Mouse (Mus musculus): Measurements from ENCODE around the gene Tnnt3. TPM values are rescaled to one million over a fixed set of nuclear protein-coding genes. Genes with fewer than 3 reads are reported as not detected.

The Tnnt3 gene
- total and polyA plus RNA-seq, 2 experiments from 2014 or later = 1.5 to 3.1 TPM

DNA sequence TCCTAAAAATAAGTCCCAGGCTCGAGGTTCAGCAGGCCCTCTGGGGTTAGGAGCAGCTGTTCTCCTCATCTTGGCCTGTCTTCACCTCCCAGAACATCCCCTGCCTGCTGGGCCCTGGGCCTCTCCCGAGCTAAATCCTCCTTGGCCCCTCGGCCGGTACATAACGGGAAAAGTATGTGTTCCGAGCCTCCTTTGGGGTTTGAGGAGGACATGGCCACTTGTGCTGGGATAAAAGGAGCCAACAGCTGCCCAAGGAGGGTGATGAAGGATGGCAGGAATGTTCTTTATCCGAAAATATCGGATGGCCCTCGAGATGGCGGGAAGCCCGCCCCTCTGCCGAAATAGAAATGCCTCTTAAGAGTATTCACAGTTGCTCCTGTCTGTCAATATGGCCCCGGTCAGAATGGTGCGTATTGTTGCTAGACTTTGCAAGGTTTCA is 52.3 kb downstream of the Tnnt3 start:
- 78% methylated on average over 14 of the region's 14 CpGs for WGBS
- no peak for ATAC-seq (ENCODE audit: low FRiP score)
- Histone ChIP-seq H3K27me3 (ENCODE audit: insufficient read depth, low read length) (no peaks in the 10 kb centered on the region), H3K36me3 (ENCODE audit: insufficient read depth, low read length) (no peaks in the 10 kb centered on the region), H3K27ac (ENCODE audit: low read depth, low read length) (no peak overlapping the region), H3K9ac (replicated peaks; ENCODE audit: low read length, poor library complexity, severe bottlenecking) (no peak overlapping the region), H3K4me2 (ENCODE audit: low read depth, low read length, poor library complexity, severe bottlenecking) (no peak overlapping the region), H3K4me1 (ENCODE audit: insufficient read depth, low read length) (no peaks in the 10 kb centered on the region), H3K9me3 (ENCODE audit: low read length) (no peaks in the 10 kb centered on the region), H3K4me3 (ENCODE audit: low read depth, low read length) (no peak overlapping the region)
- TF ChIP-seq CTCF (IDR thresholded peaks at IDR 0.05) = no peak
- DNase-seq (ENCODE audit: low spot score) = no peak

DNA sequence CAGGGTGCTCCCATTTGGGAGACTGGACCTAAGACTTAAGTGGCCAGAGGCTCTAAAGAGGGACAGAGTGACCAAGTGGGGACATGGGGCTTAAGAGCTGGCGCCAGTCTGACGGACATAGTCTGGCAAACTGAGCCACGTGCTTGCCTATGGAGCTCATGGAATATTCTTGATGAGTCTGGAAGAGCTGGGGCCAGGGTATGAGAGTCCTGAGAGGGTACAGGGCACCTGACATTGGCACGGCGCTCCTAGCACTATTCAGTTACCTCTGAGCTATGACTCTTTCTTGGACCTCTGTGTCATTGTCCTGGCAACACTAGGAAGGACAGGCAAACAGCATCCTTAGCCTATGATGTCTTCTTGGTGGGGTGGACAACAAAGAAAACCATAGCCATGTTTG is 53.1 kb downstream of the Tnnt3 start:
- Histone ChIP-seq H3K9ac (replicated peaks; ENCODE audit: low read length, poor library complexity, severe bottlenecking) (no peak overlapping the region), H3K36me3 (ENCODE audit: insufficient read depth, low read length) (no peaks in the 10 kb centered on the region), H3K27ac (ENCODE audit: low read depth, low read length) (no peak overlapping the region), H3K4me3 (ENCODE audit: low read depth, low read length) (no peak overlapping the region), H3K9me3 (ENCODE audit: low read length) (no peaks in the 10 kb centered on the region), H3K4me2 (ENCODE audit: low read depth, low read length, poor library complexity, severe bottlenecking) (no peak overlapping the region), H3K4me1 (ENCODE audit: insufficient read depth, low read length) (no peaks in the 10 kb centered on the region), H3K27me3 (ENCODE audit: insufficient read depth, low read length) (no peaks in the 10 kb centered on the region)
- ATAC-seq (ENCODE audit: low FRiP score) = no peak
- DNase-seq (ENCODE audit: low spot score) = no peak
- no peak for TF ChIP-seq CTCF (IDR thresholded peaks at IDR 0.05)
- 96% methylated on average over 5 of the region's 5 CpGs for WGBS

DNA sequence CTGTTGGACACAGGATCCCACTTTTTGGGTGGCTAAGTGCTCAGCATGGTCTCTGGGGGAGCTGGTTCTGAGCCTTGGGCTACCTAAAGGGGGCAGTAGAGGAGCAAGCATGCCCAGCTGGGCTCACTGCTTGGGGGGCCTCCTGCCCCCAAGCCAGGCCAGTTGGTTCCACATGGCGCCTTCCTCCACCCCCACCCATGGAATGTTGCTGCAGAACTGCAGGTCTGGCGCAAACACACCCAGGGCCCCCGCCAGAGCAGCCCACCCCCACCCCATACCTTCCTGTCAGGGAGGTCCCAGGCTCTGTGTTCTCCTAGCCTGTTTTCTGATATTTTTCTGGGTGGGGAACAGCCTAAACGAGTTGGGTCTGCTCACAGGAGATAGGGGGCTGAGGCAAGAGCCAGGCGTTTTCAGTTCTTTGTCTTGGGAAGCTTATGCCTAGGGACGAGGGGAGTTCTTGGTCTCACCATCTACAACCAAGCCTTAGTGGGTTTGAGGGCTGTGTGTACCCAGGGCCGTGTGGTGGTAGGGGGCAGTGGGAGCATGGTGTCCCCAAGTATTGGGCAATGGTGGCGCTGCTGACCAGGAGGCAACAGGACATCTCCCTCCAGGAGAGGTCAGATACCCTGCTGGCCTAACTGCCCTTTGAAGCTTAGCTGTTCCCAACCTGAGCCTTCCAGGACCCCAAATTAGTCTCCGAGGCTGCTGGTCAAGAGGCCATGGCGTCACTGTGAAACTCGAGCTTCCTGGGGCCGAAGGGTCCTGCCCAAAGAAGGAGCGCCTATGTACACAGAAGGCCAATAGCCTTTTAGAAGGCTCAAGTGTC is 54.2 kb downstream of the Tnnt3 start:
- Histone ChIP-seq H3K27me3 (ENCODE audit: insufficient read depth, low read length) (no peaks in the 10 kb centered on the region), H3K27ac (ENCODE audit: low read depth, low read length) (no peak overlapping the region), H3K4me2 (ENCODE audit: low read depth, low read length, poor library complexity, severe bottlenecking) (no peak overlapping the region), H3K4me1 (ENCODE audit: insufficient read depth, low read length) (no peaks in the 10 kb centered on the region), H3K4me3 (ENCODE audit: low read depth, low read length) (no peak overlapping the region), H3K36me3 (ENCODE audit: insufficient read depth, low read length) (no peaks in the 10 kb centered on the region), H3K9me3 (ENCODE audit: low read length) (no peaks in the 10 kb centered on the region), H3K9ac (replicated peaks; ENCODE audit: low read length, poor library complexity, severe bottlenecking) (no peak overlapping the region)
- no peak for TF ChIP-seq CTCF (IDR thresholded peaks at IDR 0.05)
- DNase-seq (ENCODE audit: low spot score) = no peak
- no peak for ATAC-seq (ENCODE audit: low FRiP score)
- 68% methylated on average over 13 of the region's 13 CpGs for WGBS

DNA sequence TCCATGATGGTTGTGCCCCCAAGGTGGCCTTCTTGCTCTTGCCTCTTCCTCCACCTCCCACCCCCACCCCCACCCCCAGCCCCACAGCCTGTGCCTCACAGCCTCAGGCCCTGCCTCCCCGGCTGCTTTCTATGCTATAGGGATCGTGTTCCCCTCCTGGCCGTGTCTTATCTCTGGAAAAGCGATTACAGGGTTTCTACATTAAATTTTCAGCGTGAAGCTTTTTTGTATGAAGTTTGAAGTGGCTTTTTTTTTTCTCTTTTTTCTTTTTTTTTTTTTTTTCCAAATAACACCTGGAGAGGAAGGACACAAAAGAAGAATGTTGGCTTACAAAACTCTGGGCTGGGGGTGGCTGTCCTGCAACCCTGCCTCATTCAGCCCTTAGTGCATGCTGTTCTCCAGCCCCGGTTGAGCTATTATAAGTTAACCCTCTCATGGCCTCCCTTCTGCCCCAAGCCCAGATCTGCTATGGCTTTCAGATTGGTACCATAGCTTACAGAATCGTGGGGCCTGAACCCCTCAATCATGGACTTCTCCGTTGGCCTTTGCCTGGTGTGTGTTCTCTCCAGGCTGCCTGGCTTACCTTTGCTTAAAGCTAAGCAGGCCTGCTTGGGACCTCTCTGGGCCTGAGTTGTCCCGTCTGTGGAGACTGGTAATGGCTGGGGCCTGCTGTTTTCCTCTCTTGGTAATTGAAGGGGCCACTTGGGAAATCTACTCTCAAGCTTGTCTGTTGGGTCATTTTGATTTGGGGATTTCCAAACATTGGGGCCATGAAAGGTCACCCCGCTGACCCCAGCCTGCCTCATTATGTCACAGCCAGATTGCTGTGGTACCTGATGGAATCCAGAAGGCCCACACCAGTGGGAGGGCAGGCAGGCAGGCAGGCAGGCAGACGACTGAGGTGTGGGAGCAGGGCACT is 55.0 kb downstream of the Tnnt3 start:
- H3K9me3 ChIP-seq (ENCODE audit: low read length) = no peaks in the 10 kb centered on the region
- WGBS = 39% methylated on average over 11 of the region's 11 CpGs
- no peak for ATAC-seq (ENCODE audit: low FRiP score)
- H3K4me2 ChIP-seq (ENCODE audit: low read depth, low read length, poor library complexity, severe bottlenecking) = no peak overlapping the region
- H3K4me1 ChIP-seq (ENCODE audit: insufficient read depth, low read length) = no peaks in the 10 kb centered on the region
- no peak for DNase-seq (ENCODE audit: low spot score)
- H3K9ac ChIP-seq (replicated peaks; ENCODE audit: low read length, poor library complexity, severe bottlenecking) = no peak overlapping the region
- no peak overlapping the region for H3K4me3 ChIP-seq (ENCODE audit: low read depth, low read length)
- H3K27me3 ChIP-seq (ENCODE audit: insufficient read depth, low read length) = no peaks in the 10 kb centered on the region
- H3K36me3 ChIP-seq (ENCODE audit: insufficient read depth, low read length) = no peaks in the 10 kb centered on the region
- TF ChIP-seq CTCF (IDR thresholded peaks at IDR 0.05) = no peak
- no peak overlapping the region for H3K27ac ChIP-seq (ENCODE audit: low read depth, low read length)

DNA sequence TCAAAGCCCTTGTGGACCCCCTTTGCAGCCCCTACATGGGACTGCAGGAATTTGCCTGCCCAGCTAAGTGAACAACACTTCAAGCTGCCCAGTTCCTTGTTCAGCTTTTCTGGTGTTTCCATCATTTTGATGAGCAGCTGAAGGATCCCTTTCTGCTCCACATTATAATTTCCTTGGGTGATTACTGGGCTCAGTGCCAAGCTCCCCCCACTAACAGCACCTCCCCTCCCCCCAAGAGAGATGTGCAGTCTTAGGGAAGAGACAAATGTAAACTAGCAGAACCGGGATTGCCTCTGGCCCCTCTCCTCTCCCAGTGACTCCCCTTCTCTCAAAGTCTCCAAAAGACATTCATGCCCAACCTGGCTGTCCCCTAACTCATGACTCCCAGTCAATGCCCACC is 56.0 kb downstream of the Tnnt3 start:
- DNase-seq (ENCODE audit: low spot score) = peak; percentile 14
- TF ChIP-seq CTCF (IDR thresholded peaks at IDR 0.05) = no peak
- Histone ChIP-seq H3K4me2 (ENCODE audit: low read depth, low read length, poor library complexity, severe bottlenecking) (no peak overlapping the region), H3K9me3 (ENCODE audit: low read length) (no peaks in the 10 kb centered on the region), H3K9ac (replicated peaks; ENCODE audit: low read length, poor library complexity, severe bottlenecking) (no peak overlapping the region), H3K36me3 (ENCODE audit: insufficient read depth, low read length) (no peaks in the 10 kb centered on the region), H3K4me1 (ENCODE audit: insufficient read depth, low read length) (no peaks in the 10 kb centered on the region), H3K27me3 (ENCODE audit: insufficient read depth, low read length) (no peaks in the 10 kb centered on the region), H3K27ac (ENCODE audit: low read depth, low read length) (no peak overlapping the region), H3K4me3 (ENCODE audit: low read depth, low read length) (no peak overlapping the region)
- WGBS = 38% methylated on average over 1 of the region's 1 CpGs
- ATAC-seq (ENCODE audit: low FRiP score) = no peak

Data from midbrain, postnatal 0 days (tissue).